Mouse (Mus musculus) urinary bladder, adult 18-20 months (tissue): ENCODE measurements at regions not wholly inside any gene's neighbourhood (a gene's known extent, or its start where the extent isn't known, plus 50 kb on each side); places are given as distances from the start of the nearest gene placed in this dataset.
"Not testable (repeated sequence)": the region's sequence is repeated elsewhere in the genome, so short reads cannot be mapped to it uniquely, and the experiment has no call there.

ENCODE experiments used
- DNase-seq, 2 experiments: peaks; one replicate each; pipeline ENCODE4 v3.0.0; 2022; ENCODE audit warnings: low spot score in 2 of 2, mixed read lengths in 2 of 2

GRCm38 (mm10) chr3:137217926-137218325 lies 122.9 kb upstream of the Emcn start:
- no peak for DNase-seq

- no peak for DNase-seq
These were observed 114.7 kb upstream of the Emcn start for GRCm38 (mm10) chr3:137226151-137226550.

GRCm38 (mm10) chr3:137227122-137227838 lies 113.6 kb upstream of the Emcn start:
- no peak for DNase-seq

- DNase-seq, result no peak
These were observed 112.5 kb upstream of the Emcn start for GRCm38 (mm10) chr3:137228416-137228815.

- DNase-seq, result no peak
These were observed 98.0 kb upstream of the Emcn start for GRCm38 (mm10) chr3:137242877-137243276.

GRCm38 (mm10) chr3:137263907-137264306 lies 77.0 kb upstream of the Emcn start:
- DNase-seq, result no peak

- no peak for DNase-seq
These were observed 73.1 kb upstream of the Emcn start for GRCm38 (mm10) chr3:137267752-137268151.

GRCm38 (mm10) chr3:137275444-137275843 lies 65.4 kb upstream of the Emcn start:
- DNase-seq, result no peak

- DNase-seq, result no peak
These were observed 61.6 kb upstream of the Emcn start for GRCm38 (mm10) chr3:137279284-137279683.

GRCm38 (mm10) chr3:137281052-137281451 lies 59.8 kb upstream of the Emcn start:
- DNase-seq, result no peak

- not testable (repeated sequence) for DNase-seq
These were observed 53.3 kb upstream of the Emcn start for GRCm38 (mm10) chr3:137287558-137287957.

GRCm38 (mm10) chr3:137288301-137288942 lies 52.4 kb upstream of the Emcn start:
- DNase-seq, result no peak

- DNase-seq, result no peak
These were observed 51.8 kb upstream of the Emcn start for GRCm38 (mm10) chr3:137288943-137289682.

GRCm38 (mm10) chr3:137289683-137289984 lies 51.2 kb upstream of the Emcn start:
- no peak for DNase-seq
